Mouse (Mus musculus): ENCODE measurements around the gene Faap100.

- TF ChIP-seq CTCF (conservative IDR thresholded peaks at IDR 0.05 in 1 of 2, IDR thresholded peaks at IDR 0.05 in 1 of 2; ENCODE audit: low read depth in 2 of 2, low read length in 2 of 2) (no peak), MAX (IDR thresholded peaks at IDR 0.05; ENCODE audit: low read length) (no peak), SIN3A (IDR thresholded peaks at IDR 0.05; ENCODE audit: low read length) (no peak), MYC (IDR thresholded peaks at IDR 0.05; ENCODE audit: low read depth, low read length) (no peak), POLR2A (IDR thresholded peaks at IDR 0.05; ENCODE audit: low read depth, low read length) (no peak)
These were observed 4.6 kb downstream of the Faap100 start for GRCm38 (mm10) chr11:120373820-120374586.
